Mouse (Mus musculus): Measurements from ENCODE around the gene Ppbp. TPM values are rescaled to one million over a fixed set of nuclear protein-coding genes. Genes with fewer than 3 reads are reported as not detected.
A peak's percentile ranks its signal among the peaks of the same experiment; 100 is the strongest.

Ppbp gene
- 0.13 and 0.22 TPM in 2 replicates for polyA plus RNA-seq (2012; rRNA removed)

GRCm38 (mm10) chr5:90768218-90768617 is at the start of gene Ppbp:
TSS of gene Ppbp (plus strand) at chr5:90768518.
- DNase-seq (ENCODE audit: extremely low spot score in 1 of 2, low spot score in 1 of 2): no peak

GRCm38 (mm10) chr5:90722656-90723055 is 45.7 kb upstream of the Ppbp start:
- DNase-seq (ENCODE audit: extremely low spot score in 1 of 2, low spot score in 1 of 2): no peak

GRCm38 (mm10) chr5:90728254-90728653 is 40.1 kb upstream of the Ppbp start:
- no peak for DNase-seq (ENCODE audit: extremely low spot score in 1 of 2, low spot score in 1 of 2)

- DNase-seq (ENCODE audit: extremely low spot score in 1 of 2, low spot score in 1 of 2): peak in 1 of 2 experiments; percentile 5
Observed at GRCm38 (mm10) chr5:90731480-90731879, 36.8 kb upstream of the Ppbp start.

GRCm38 (mm10) chr5:90742029-90742428 is 26.3 kb upstream of the Ppbp start:
- no peak for DNase-seq (ENCODE audit: extremely low spot score in 1 of 2, low spot score in 1 of 2)

GRCm38 (mm10) chr5:90753934-90754333 is 14.4 kb upstream of the Ppbp start:
- DNase-seq (ENCODE audit: extremely low spot score in 1 of 2, low spot score in 1 of 2): no peak

GRCm38 (mm10) chr5:90758020-90758605 is 10.2 kb upstream of the Ppbp start:
- DNase-seq (ENCODE audit: extremely low spot score in 1 of 2, low spot score in 1 of 2): no peak

- peak in 1 of 2 experiments; percentile 28 for DNase-seq (ENCODE audit: extremely low spot score in 1 of 2, low spot score in 1 of 2)
Observed at GRCm38 (mm10) chr5:90759077-90760065, 8.9 kb upstream of the Ppbp start, which contains the start of gene Cxcl5. TSS of gene Cxcl5 (plus strand) at chr5:90759360.

- DNase-seq (ENCODE audit: extremely low spot score in 1 of 2, low spot score in 1 of 2): no peak
Observed at GRCm38 (mm10) chr5:90760303-90760702, 8.0 kb upstream of the Ppbp start.

GRCm38 (mm10) chr5:90760844-90761243 is 7.5 kb upstream of the Ppbp start:
- DNase-seq (ENCODE audit: extremely low spot score in 1 of 2, low spot score in 1 of 2): no peak

GRCm38 (mm10) chr5:90761834-90762233 is 6.5 kb upstream of the Ppbp start:
- DNase-seq (ENCODE audit: extremely low spot score in 1 of 2, low spot score in 1 of 2): no peak

GRCm38 (mm10) chr5:90763912-90764665 is 4.2 kb upstream of the Ppbp start:
- DNase-seq (ENCODE audit: extremely low spot score in 1 of 2, low spot score in 1 of 2): no peak

- no peak for DNase-seq (ENCODE audit: extremely low spot score in 1 of 2, low spot score in 1 of 2)
Observed at GRCm38 (mm10) chr5:90765821-90766606, 2.3 kb upstream of the Ppbp start.

GRCm38 (mm10) chr5:90771369-90771768 is 3.1 kb downstream of the Ppbp start:
- DNase-seq (ENCODE audit: extremely low spot score in 1 of 2, low spot score in 1 of 2): no peak

- no peak for DNase-seq (ENCODE audit: extremely low spot score in 1 of 2, low spot score in 1 of 2)
Observed at GRCm38 (mm10) chr5:90771880-90772653, 3.7 kb downstream of the Ppbp start, which contains the start of gene Pf4. TSS of gene Pf4 (plus strand) at chr5:90772435.

- DNase-seq (ENCODE audit: extremely low spot score in 1 of 2, low spot score in 1 of 2): no peak
Observed at GRCm38 (mm10) chr5:90775562-90775961, 7.2 kb downstream of the Ppbp start.

- no peak for DNase-seq (ENCODE audit: extremely low spot score in 1 of 2, low spot score in 1 of 2)
Observed at GRCm38 (mm10) chr5:90777621-90778020, 9.3 kb downstream of the Ppbp start.

- DNase-seq (ENCODE audit: extremely low spot score in 1 of 2, low spot score in 1 of 2): no peak
Observed at GRCm38 (mm10) chr5:90778856-90779255, 10.5 kb downstream of the Ppbp start.

GRCm38 (mm10) chr5:90783697-90784096 is 15.4 kb downstream of the Ppbp start:
- no peak for DNase-seq (ENCODE audit: extremely low spot score in 1 of 2, low spot score in 1 of 2)
